Mouse (Mus musculus) midbrain, embryonic 15.5 days (tissue): Measurements from ENCODE around the gene Klhdc10. TPM values are rescaled to one million over a fixed set of nuclear protein-coding genes. Genes with fewer than 3 reads are reported as not detected.
A peak's percentile ranks its signal among the peaks of the same experiment; 100 is the strongest.

Experiments used
- ATAC-seq: fragments of 200-750 bp; cut with Nextera tagmentation; replicated peaks from 2 replicates; pipeline ENCODE4 v1.8.0; 2017; ENCODE audit warnings: moderate TSS enrichment
- H3K27ac ChIP-seq: fragments of 300-500 bp; sonication (generic); 2 replicates; pipeline ENCODE4 v1.5.1; 2015; ENCODE audit warnings: mild to moderate bottlenecking, inconsistent platforms
- H3K27me3 ChIP-seq: fragments of 300-500 bp; sonication (generic); replicated peaks from 2 replicates; pipeline ENCODE4 v1.6.1; 2015; ENCODE audit warnings: inconsistent platforms
- H3K36me3 ChIP-seq: fragments of 300-500 bp; sonication (generic); replicated peaks from 2 replicates; pipeline ENCODE4 v1.6.1; 2015; ENCODE audit warnings: inconsistent platforms
- H3K4me1 ChIP-seq: fragments of 300-500 bp; sonication (generic); 2 replicates; pipeline ENCODE4 v1.6.1; 2015; ENCODE audit warnings: inconsistent platforms
- H3K4me2 ChIP-seq: fragments of 300-500 bp; sonication (generic); 2 replicates; pipeline ENCODE4 v1.6.1; 2015; ENCODE audit warnings: inconsistent platforms, mild to moderate bottlenecking, moderate library complexity
- H3K4me3 ChIP-seq: fragments of 300-500 bp; sonication (generic); 2 replicates; pipeline ENCODE4 v1.5.1; 2015; ENCODE audit warnings: mild to moderate bottlenecking, inconsistent platforms
- H3K9ac ChIP-seq: fragments of 300-500 bp; sonication (generic); 2 replicates; pipeline ENCODE4 v1.6.1; 2015; ENCODE audit warnings: mild to moderate bottlenecking, inconsistent platforms
- H3K9me3 ChIP-seq: fragments of 300-500 bp; sonication (generic); 2 replicates; pipeline ENCODE4 v1.6.1; 2016; ENCODE audit warnings: inconsistent platforms
- WGBS: fragments of 180-500 bp; shearing (Covaris S2); methylation state at CpG from one replicate; pipeline ENCODE4 v1.1.7; 2015; ENCODE audit warnings: mixed read lengths; 5-methylcytosine and 5-hydroxymethylcytosine counted together
- polyA plus RNA-seq: library from polyadenylated mRNA; unstranded; fragments of >200 nt; fragmentation: Nextera tagmentation; extraction: Ambion mirVana; gene quantifications from 2 replicates; pipeline ENCODE4 v1.2.1, GENCODE M21; 2015

Gene Klhdc10
- 42.3 and 44.7 TPM in 2 replicates for polyA plus RNA-seq

DNA sequence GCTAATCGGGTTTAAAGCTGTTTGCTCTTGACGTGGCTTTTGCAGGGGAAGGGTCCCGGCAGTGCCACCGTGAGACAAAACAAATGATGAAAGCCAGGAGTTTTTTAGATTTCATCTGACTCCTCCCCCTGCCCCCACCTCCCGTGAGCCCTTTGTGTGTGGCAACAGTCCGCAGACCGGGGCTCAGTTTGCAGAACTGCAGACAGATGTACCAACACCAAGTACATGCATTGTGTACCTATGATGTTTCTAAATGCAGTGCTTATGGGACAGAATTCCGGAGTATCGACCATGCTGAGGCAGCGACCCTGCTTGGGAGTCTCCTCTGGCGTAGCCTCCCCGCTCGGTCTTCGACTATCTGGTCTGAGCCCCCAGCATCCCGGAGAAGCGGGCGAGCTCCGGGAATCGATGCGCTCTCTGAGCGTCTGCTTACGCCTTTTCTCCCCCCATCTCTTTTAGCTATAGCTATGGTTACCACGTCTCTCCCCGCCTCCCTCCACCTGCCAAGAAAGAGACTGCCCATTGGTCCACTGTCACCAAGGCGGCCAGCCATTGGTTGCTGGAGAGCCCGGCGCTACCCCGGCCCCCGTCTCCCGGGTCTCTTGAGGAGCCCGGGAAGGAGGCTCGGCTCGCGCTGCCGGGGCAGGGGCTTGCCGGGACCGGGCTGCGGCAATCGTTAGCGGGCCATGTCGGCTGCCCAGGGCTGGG lies at the start of gene Klhdc10:
Klhdc10 (plus strand) TSS at position 561 of the 708 bp plus-strand sequence.
- Histone ChIP-seq H3K4me2 (peak within 1 kb of the TSS; percentile 58), H3K27me3 (no peaks in the 10 kb centered on the region), H3K9ac (peak within 1 kb of the TSS; percentile 98), H3K27ac (peak within 1 kb of the TSS; percentile 95), H3K9me3 (no peaks in the 10 kb centered on the region), H3K36me3 (no peaks in the 10 kb centered on the region), H3K4me1 (peaks cover 23% of the 10 kb centered on the region), H3K4me3 (peak within 1 kb of the TSS; percentile 90)
- WGBS = under 1% methylated on average over 41 of the region's 41 CpGs
- ATAC-seq = peak; percentile 99

DNA sequence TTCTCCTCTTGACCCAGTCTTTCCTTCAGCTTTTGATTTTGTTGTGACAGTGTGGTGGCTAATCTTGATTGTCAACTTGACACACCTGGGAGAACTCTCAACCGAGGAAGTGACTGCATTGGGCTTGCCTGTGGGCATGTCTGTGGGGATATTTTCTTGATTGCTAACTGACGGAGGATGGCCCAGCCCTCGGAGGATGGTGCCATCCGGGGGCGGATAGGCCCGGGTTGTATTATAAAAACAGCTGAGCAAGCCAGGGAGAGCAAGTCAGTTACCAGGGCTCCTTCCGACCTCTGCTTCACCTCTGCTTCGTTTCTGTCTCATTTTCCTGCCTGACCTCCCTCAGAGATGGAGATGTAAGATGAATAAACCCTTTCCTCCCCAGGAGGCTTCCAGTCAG lies 48.9 kb upstream of the Klhdc10 start:
- no peak for ATAC-seq

DNA sequence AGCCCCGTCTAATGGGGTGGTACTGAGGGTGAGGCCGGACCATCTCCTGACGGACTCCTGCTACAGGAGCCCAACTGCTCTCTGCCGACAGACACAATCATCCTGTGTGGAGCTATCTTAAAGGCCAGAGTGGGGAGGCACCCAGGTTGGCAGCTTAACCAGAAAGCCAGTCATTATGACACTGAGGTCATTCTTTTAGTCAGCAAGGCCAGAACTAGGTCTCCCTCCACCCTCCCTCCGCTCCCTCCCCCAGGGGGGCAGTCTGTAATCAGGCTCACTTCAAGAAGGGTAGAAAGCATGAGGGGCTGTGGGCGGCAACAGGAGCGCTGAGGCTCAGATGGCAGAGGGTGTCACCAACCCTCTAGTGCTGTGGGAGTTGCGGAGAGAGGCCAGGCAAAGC lies 48.0 kb upstream of the Klhdc10 start:
- no peak for ATAC-seq
- H3K9ac ChIP-seq = no peak overlapping the region
- no peak overlapping the region for H3K4me2 ChIP-seq
- H3K9me3 ChIP-seq = no peaks in the 10 kb centered on the region
- H3K4me3 ChIP-seq = no peak overlapping the region
- H3K27me3 ChIP-seq = no peaks in the 10 kb centered on the region
- H3K36me3 ChIP-seq = no peaks in the 10 kb centered on the region
- 83% methylated on average over 8 of the region's 8 CpGs for WGBS
- no peak overlapping the region for H3K27ac ChIP-seq
- H3K4me1 ChIP-seq = no peaks in the 10 kb centered on the region

More for the DNA sequence above, 48.9 kb upstream of the Klhdc10 start:
- Histone ChIP-seq H3K27me3 (no peaks in the 10 kb centered on the region), H3K27ac (no peak overlapping the region), H3K9ac (no peak overlapping the region), H3K4me3 (no peak overlapping the region), H3K9me3 (no peaks in the 10 kb centered on the region), H3K4me2 (no peak overlapping the region), H3K4me1 (no peaks in the 10 kb centered on the region), H3K36me3 (no peaks in the 10 kb centered on the region)
- 61% methylated on average over 8 of the region's 8 CpGs for WGBS

DNA sequence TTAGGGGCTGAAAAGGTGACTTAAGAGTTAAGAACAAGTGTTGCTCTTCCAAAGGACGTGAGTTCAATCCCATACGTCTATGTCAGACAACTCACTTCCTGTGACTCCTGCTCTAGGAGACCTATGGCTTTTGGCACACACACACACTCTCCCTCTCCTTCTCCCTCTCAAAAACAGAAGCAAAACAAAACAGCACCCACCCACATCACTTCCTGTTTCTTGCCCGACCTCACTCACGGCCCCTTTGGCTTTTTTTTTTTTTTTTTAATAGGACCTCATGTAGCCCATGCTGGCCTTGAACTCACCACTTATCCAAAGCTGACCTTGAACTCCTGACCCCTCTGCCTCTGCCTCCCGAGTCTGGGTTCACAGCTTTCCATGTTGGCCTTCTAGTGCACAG lies 46.9 kb upstream of the Klhdc10 start:
- 69% methylated on average over 5 of the region's 5 CpGs for WGBS

DNA sequence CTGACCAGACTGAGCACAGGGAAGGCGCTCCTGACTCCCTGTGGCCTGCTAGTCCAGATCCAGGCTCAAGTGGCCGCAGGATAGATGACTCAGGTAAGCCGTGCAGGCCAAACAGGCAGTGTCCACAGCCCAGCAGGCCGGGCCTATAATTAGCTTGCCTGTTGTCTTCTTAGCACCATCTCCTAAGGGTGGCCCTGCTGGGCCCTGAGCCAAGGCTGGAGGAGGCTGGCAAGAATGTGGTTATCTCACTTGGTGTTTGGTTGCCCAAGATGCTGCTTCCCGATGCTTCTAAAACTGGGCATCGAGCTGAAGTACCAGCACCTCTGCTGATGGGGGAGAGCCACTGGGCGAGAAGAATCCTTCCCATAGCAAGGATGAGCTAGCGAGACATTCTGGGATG lies 46.0 kb upstream of the Klhdc10 start:
- no peak overlapping the region for H3K4me3 ChIP-seq
- no peaks in the 10 kb centered on the region for H3K36me3 ChIP-seq
- 87% methylated on average over 8 of the region's 8 CpGs for WGBS
- H3K27me3 ChIP-seq = no peaks in the 10 kb centered on the region
- no peak for ATAC-seq
- H3K4me1 ChIP-seq = no peaks in the 10 kb centered on the region
- H3K27ac ChIP-seq = no peak overlapping the region
- no peak overlapping the region for H3K9ac ChIP-seq
- H3K4me2 ChIP-seq = no peak overlapping the region
- H3K9me3 ChIP-seq = no peaks in the 10 kb centered on the region

More for the DNA sequence above, 46.9 kb upstream of the Klhdc10 start:
- no peaks in the 10 kb centered on the region for H3K4me1 ChIP-seq
- H3K27me3 ChIP-seq = no peaks in the 10 kb centered on the region
- no peak for ATAC-seq
- no peaks in the 10 kb centered on the region for H3K36me3 ChIP-seq
- H3K9ac ChIP-seq = no peak overlapping the region
- H3K9me3 ChIP-seq = no peaks in the 10 kb centered on the region
- no peak overlapping the region for H3K4me3 ChIP-seq
- H3K27ac ChIP-seq = no peak overlapping the region
- H3K4me2 ChIP-seq = no peak overlapping the region

DNA sequence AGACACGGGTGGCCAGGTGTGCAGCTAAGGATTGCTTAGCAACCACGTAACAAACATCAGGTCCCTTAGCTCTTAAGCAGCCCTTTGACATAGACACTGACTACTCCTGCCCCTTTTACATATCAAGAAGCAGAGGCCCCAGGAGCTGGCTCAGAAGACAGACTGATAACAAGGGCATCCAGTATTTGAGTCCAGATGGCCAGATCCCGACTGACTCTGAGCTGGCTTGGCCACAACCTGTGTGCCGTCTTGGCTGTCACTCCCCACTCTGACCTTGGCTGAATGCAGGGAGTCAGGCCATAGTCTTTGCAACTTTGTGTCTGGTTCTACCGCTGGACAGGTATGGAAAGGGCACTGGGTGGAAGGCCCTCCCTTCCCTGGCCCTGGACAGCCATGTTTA lies 45.5 kb upstream of the Klhdc10 start:
- Histone ChIP-seq H3K36me3 (no peaks in the 10 kb centered on the region), H3K4me1 (no peaks in the 10 kb centered on the region), H3K27ac (no peak overlapping the region), H3K9ac (no peak overlapping the region), H3K4me3 (no peak overlapping the region), H3K9me3 (no peaks in the 10 kb centered on the region), H3K4me2 (no peak overlapping the region), H3K27me3 (no peaks in the 10 kb centered on the region)
- 83% methylated on average over 5 of the region's 5 CpGs for WGBS
- ATAC-seq = no peak

DNA sequence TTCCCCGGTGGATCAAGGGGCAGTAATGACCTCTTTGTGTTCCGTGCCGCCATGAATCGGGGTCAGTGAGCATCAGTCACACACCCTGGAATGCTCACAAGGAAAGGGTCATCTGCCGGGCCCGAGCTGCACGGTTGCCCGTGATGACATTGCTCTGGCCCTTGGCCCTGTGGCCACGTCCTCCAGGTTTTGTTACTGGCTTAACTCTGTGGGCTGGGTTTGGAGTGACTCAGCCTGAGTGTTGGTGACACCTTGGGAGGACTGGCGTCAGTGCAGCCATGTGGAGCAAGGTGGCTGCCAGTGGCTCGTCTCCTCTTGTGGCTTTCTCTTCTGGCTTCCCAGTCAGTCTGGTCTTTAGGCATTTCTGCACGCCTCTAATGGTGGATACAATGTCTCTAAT lies 45.0 kb upstream of the Klhdc10 start:
- Histone ChIP-seq H3K9me3 (no peaks in the 10 kb centered on the region), H3K4me1 (no peaks in the 10 kb centered on the region), H3K27me3 (no peaks in the 10 kb centered on the region), H3K4me2 (no peak overlapping the region), H3K36me3 (no peaks in the 10 kb centered on the region), H3K4me3 (no peak overlapping the region), H3K27ac (no peak overlapping the region), H3K9ac (no peak overlapping the region)
- WGBS = 83% methylated on average over 12 of the region's 12 CpGs
- ATAC-seq = no peak

DNA sequence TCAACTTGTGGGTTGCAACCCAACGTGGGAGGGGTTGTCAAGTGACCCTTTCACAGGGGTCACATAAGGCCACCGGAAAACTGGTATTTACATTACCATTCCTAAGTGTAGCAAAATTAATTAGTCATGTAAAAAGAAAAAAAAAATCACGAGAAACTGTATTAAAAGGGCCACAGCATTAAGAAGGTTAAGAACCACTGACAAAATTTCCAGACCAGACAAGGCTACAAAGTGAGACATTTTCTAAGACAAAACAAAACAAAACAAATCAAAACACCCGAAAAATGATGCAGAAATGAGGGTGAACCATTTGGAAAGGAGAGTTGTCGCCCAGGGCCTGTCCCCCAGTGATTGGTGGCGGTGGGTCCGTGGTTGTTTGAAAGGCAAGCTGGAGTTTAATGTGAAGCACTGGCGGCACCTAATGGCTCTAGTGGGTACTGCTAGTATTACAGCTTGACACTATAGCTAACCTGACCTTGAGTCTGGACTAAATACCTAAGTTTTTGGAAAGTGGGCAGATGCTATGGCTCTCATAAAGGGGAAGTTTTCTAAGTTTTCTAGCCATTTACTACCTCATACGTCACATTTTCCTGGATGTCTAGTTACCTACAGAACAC lies 44.0 kb upstream of the Klhdc10 start:
- Histone ChIP-seq H3K9ac (no peak overlapping the region), H3K36me3 (no peaks in the 10 kb centered on the region), H3K27me3 (no peaks in the 10 kb centered on the region), H3K4me1 (no peaks in the 10 kb centered on the region), H3K9me3 (no peaks in the 10 kb centered on the region), H3K4me3 (no peak overlapping the region), H3K4me2 (no peak overlapping the region), H3K27ac (no peak overlapping the region)
- WGBS = 21% methylated on average over 9 of the region's 9 CpGs
- peak; percentile 75; the same call in 1 of the 2 replicates for ATAC-seq

DNA sequence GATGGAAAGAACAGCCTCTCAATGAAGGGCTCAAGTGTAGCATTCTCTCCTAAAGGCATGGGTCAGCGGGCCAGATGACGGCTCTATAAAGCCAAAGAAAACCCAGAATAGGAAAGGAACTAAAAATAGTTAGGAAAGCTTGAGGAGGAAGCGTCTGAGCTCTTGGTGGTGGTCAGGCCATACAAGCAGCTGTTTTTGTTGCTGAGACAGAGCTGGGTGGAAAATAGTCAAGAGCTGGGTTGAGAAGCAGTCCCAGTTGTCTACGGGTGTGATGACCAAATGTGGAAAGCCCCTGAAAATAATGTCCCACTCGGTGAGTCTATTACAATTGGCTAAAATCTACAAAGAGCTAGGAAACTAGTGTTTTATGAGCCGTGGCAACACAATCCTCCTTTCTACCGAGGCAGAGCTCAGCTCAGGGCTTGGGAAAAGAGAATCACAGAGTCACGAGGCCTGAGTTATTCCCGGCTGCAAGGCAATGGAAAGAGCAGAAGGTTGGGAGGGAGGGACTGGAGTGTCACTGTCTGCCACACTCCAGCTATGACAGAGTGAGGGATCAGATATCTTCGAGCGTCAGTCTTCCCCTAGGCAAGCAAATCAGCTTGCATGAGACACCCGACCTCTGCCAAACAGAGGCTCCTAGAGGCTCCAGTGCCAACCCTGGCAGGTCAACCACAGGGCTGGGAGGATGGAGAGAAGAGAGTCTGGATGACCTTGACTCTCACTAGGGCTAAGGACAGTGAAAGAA lies 41.7 kb upstream of the Klhdc10 start:
- Histone ChIP-seq H3K9me3 (no peaks in the 10 kb centered on the region), H3K4me2 (no peak overlapping the region), H3K36me3 (peaks cover 3% of the 10 kb centered on the region; the same call in 1 of the 2 replicates), H3K27ac (no peak overlapping the region), H3K4me3 (no peak overlapping the region), H3K27me3 (no peaks in the 10 kb centered on the region), H3K9ac (no peak overlapping the region), H3K4me1 (no peaks in the 10 kb centered on the region)
- ATAC-seq = no peak
- WGBS = 70% methylated on average over 12 of the region's 12 CpGs

DNA sequence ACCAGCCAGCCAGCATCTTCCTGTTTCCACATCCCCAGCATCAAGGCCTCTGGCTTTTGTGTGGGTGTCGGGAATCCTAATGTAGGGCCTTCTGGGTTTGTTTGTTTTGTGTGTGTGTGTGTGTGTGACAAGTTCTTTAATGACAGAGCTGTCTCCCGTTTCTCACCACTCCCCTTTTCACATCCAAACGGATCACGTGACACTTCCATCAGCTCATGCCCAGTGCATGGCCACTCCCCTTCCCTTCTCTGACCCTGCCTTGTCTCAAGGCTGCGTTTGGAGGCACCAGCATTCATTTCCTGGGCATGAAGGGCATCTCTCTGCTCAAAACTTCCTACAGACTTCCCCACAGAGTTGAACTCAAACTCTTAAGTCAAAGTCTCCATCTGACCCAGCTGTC lies 37.9 kb upstream of the Klhdc10 start:
- Histone ChIP-seq H3K4me1 (no peaks in the 10 kb centered on the region), H3K27ac (no peak overlapping the region), H3K9me3 (no peaks in the 10 kb centered on the region), H3K4me2 (no peak overlapping the region), H3K36me3 (peaks cover 32% of the 10 kb centered on the region), H3K27me3 (no peaks in the 10 kb centered on the region), H3K4me3 (no peak overlapping the region), H3K9ac (no peak overlapping the region)
- no peak for ATAC-seq
- 49% methylated on average over 5 of the region's 5 CpGs for WGBS

DNA sequence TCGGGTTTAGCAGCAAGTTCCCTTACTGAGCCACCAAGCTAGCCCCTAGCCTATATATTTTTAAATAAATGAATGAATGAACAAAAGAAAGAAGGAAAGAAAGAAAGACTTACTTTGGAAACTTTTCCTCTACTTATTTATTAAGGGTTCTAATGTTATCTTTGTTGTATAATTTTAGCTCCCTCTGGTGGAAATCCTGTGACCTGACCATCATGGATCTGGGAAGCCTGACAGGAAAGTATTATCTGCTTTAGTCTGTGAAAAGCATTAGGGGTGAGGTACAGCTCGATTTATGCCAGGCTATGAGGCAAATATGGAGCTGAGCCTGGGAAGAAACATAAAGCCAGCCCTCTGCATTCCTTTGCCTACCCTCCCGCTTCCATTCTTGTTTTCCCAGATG lies 32.4 kb upstream of the Klhdc10 start:
- H3K4me3 ChIP-seq = no peak overlapping the region
- no peaks in the 10 kb centered on the region for H3K4me1 ChIP-seq
- H3K9ac ChIP-seq = no peak overlapping the region
- H3K27me3 ChIP-seq = no peaks in the 10 kb centered on the region
- H3K9me3 ChIP-seq = no peaks in the 10 kb centered on the region
- H3K36me3 ChIP-seq = peaks cover 65% of the 10 kb centered on the region
- ATAC-seq = no peak
- 82% methylated on average over 3 of the region's 3 CpGs for WGBS
- no peak overlapping the region for H3K27ac ChIP-seq
- no peak overlapping the region for H3K4me2 ChIP-seq

DNA sequence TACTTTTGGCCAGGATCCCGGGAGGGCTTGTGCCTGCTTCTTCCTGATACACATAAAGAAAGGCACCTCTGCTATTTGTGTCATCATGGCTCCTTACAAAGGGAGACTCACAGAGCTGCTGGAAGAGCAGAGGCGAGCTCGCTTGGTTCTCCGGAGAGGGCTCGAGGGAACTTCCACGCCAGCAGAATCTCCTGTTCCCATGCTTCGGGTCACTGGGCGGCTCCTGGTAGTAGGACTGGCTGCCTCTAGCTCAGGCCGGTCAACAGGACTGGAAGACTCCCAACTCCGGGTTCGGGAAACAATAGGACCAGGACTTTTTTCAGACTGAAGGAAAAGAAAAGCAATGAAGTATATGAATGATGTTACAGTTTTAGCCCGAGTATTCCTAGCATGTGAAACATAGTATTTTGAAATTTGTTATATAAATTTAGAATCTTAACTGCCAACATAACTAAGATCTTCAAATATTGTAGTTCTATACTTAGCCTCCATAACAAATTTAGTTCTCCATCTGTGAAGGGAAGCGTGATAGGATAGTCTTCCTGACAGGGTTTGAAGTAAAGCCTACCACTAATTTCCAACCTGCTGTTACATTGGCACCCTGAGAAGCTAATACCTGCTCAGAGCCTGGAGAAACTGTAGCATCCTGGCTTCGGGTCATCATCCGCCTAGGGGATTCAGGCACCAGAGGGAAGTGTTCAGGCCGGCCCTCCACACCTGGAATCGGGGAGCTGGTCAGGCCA lies 28.9 kb upstream of the Klhdc10 start:
- 93% methylated on average over 17 of the region's 17 CpGs for WGBS
- no peak for ATAC-seq
- peaks cover 63% of the 10 kb centered on the region for H3K36me3 ChIP-seq

More for the DNA sequence above, 28.9 kb upstream of the Klhdc10 start:
- no peaks in the 10 kb centered on the region for H3K9me3 ChIP-seq
- H3K9ac ChIP-seq = no peak overlapping the region
- H3K4me3 ChIP-seq = no peak overlapping the region
- no peak overlapping the region for H3K27ac ChIP-seq
- no peaks in the 10 kb centered on the region for H3K27me3 ChIP-seq
- no peak overlapping the region for H3K4me2 ChIP-seq
- H3K4me1 ChIP-seq = 0 out of 2 replicates have a peak, but pooled peaks cover 4% of the 10 kb centered on the region
